Mouse (Mus musculus): ENCODE data around the gene Sos2. TPM values are rescaled to one million over a fixed set of nuclear protein-coding genes. Genes with fewer than 3 reads are reported as not detected.

Sos2 gene
- polyA plus RNA-seq, 1 experiment from 2014 or later: 9.3 TPM

DNA sequence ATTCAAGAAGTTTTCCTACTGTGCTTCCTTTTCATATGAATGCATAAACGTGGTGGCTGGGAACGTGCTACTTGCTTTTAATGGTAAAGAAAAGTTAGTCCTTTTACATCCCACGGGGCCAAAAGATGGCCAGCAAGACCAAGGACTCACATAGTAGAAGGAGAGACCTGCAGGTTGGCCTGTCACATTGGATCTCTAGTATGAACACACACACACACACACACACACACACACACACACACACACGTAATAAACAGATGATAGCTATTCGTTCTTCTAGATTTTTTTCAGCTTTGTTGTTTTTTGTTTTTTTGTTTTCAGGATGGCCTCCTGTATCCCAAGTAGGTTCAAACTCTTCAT, 98.4 kb downstream of the Sos2 start:
- H3K27me3 ChIP-seq (ENCODE audit: control insufficient read depth, insufficient read depth, low read depth, low read length): no peaks in the 10 kb centered on the region
- H3K4me2 ChIP-seq (ENCODE audit: low read depth, low read length): peak overlapping the region; percentile 81
- no peaks in the 10 kb centered on the region for H3K9me3 ChIP-seq (ENCODE audit: control insufficient read depth, low read length)
- peak overlapping the region; percentile 95 for H3K4me3 ChIP-seq (ENCODE audit: low read length)
- peaks cover 14% of the 10 kb centered on the region for H3K36me3 ChIP-seq (ENCODE audit: control insufficient read depth, insufficient read depth, low read length)
- H3K27ac ChIP-seq (ENCODE audit: low read length): peak overlapping the region; percentile 66
- 38% methylated on average over 5 of the region's 5 CpGs for WGBS
- peak overlapping the region; percentile 91 for H3K9ac ChIP-seq (ENCODE audit: low read length)
- peaks cover 13% of the 10 kb centered on the region for H3K4me1 ChIP-seq (replicated peaks; ENCODE audit: control insufficient read depth, insufficient read depth, low read length)
- ATAC-seq (ENCODE audit: low read depth): no peak

GRCm38 (mm10) chr12:69582613-69583269, 98.9 kb downstream of the Sos2 start, which contains the start of gene Vcpkmt:
Gene Vcpkmt, minus strand, starts transcription at chr12:69583028.
- WGBS: under 1% methylated on average over 56 of the region's 56 CpGs
- H3K36me3 ChIP-seq (ENCODE audit: control insufficient read depth, insufficient read depth, low read length): peaks cover 19% of the 10 kb centered on the region
- peak within 1 kb of the TSS; percentile 66 for H3K27ac ChIP-seq (ENCODE audit: low read length)
- H3K9ac ChIP-seq (ENCODE audit: low read length): peak within 1 kb of the TSS; percentile 91
- H3K4me1 ChIP-seq (replicated peaks; ENCODE audit: control insufficient read depth, insufficient read depth, low read length): peaks cover 13% of the 10 kb centered on the region
- peak; percentile 98 for ATAC-seq (ENCODE audit: low read depth)
- H3K27me3 ChIP-seq (ENCODE audit: control insufficient read depth, insufficient read depth, low read depth, low read length): no peaks in the 10 kb centered on the region
- H3K4me2 ChIP-seq (ENCODE audit: low read depth, low read length): peak within 1 kb of the TSS; percentile 81
- H3K4me3 ChIP-seq (ENCODE audit: low read length): peak within 1 kb of the TSS; percentile 95
- H3K9me3 ChIP-seq (ENCODE audit: control insufficient read depth, low read length): no peaks in the 10 kb centered on the region

DNA sequence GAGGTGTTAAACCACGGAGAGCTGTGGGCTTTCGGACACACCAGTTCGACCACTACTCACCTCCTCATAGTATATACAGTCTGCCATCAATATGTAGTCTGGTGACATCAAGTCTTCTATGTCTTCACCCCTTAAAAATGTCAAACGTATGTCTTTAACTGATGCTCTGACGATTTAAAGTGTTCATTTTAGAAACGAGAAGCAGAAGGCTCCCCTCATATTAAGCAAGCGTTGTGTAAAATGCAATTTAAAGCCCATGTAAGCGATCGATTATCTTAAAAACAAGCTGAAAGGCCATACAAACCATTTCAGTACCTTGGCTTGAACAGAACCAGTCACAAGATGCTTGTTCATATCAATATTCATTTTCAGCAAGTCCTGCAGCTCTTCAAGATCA, 99.4 kb downstream of the Sos2 start:
- Histone ChIP-seq H3K9me3 (ENCODE audit: control insufficient read depth, low read length) (no peaks in the 10 kb centered on the region), H3K4me1 (replicated peaks; ENCODE audit: control insufficient read depth, insufficient read depth, low read length) (peaks cover 13% of the 10 kb centered on the region), H3K9ac (ENCODE audit: low read length) (peak overlapping the region; percentile 91), H3K27ac (ENCODE audit: low read length) (no peak overlapping the region), H3K4me3 (ENCODE audit: low read length) (peak overlapping the region; percentile 95), H3K36me3 (ENCODE audit: control insufficient read depth, insufficient read depth, low read length) (peaks cover 24% of the 10 kb centered on the region), H3K4me2 (ENCODE audit: low read depth, low read length) (peak overlapping the region; percentile 81), H3K27me3 (ENCODE audit: control insufficient read depth, insufficient read depth, low read depth, low read length) (no peaks in the 10 kb centered on the region)
- no peak for ATAC-seq (ENCODE audit: low read depth)
- 19% methylated on average over 9 of the region's 9 CpGs for WGBS

GRCm38 (mm10) chr12:69579623-69580022, 102.0 kb downstream of the Sos2 start:
- no peak overlapping the region for H3K4me3 ChIP-seq (ENCODE audit: low read length)
- WGBS: 85% methylated on average over 5 of the region's 5 CpGs

DNA sequence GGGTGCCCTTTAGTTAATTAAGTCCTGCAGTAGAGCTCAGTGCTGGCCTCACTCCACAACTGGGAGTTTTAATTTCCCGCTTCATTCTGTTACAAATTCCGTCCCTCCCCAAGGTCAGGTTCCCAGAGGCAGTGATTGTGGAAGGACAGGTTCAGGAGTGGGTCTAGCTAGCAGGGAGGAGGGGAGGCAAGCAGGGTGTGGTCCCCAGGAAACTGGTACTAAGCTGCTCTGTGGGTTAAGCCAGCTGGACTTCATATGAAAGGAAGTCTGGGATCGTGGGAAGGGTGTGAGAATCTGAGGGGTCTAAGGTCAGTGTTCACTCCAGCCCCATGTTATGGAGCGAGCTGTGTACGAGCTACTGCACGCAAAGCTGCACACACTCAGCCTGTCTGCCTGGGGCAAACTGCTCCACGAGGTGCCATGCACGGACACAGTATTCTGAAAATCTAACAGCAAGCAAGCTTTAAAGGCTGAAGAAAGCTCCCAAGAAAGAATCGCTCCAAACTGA, 105.5 kb downstream of the Sos2 start:
- H3K27ac ChIP-seq (ENCODE audit: low read length): no peak overlapping the region
- no peak for ATAC-seq (ENCODE audit: low read depth)
- no peaks in the 10 kb centered on the region for H3K9me3 ChIP-seq (ENCODE audit: control insufficient read depth, low read length)
- 74% methylated on average over 9 of the region's 9 CpGs for WGBS
- H3K27me3 ChIP-seq (ENCODE audit: control insufficient read depth, insufficient read depth, low read depth, low read length): no peaks in the 10 kb centered on the region
- no peak overlapping the region for H3K9ac ChIP-seq (ENCODE audit: low read length)
- no peak overlapping the region for H3K4me2 ChIP-seq (ENCODE audit: low read depth, low read length)
- H3K4me1 ChIP-seq (replicated peaks; ENCODE audit: control insufficient read depth, insufficient read depth, low read length): no peaks in the 10 kb centered on the region; the same call in 1 of the 2 replicates
- H3K4me3 ChIP-seq (ENCODE audit: low read length): no peak overlapping the region
- H3K36me3 ChIP-seq (ENCODE audit: control insufficient read depth, insufficient read depth, low read length): peaks cover 20% of the 10 kb centered on the region

More at GRCm38 (mm10) chr12:69579623-69580022, 102.0 kb downstream of the Sos2 start:
- H3K27me3 ChIP-seq (ENCODE audit: control insufficient read depth, insufficient read depth, low read depth, low read length): no peaks in the 10 kb centered on the region
- H3K9me3 ChIP-seq (ENCODE audit: control insufficient read depth, low read length): no peaks in the 10 kb centered on the region
- H3K36me3 ChIP-seq (ENCODE audit: control insufficient read depth, insufficient read depth, low read length): peaks cover 22% of the 10 kb centered on the region
- no peak for ATAC-seq (ENCODE audit: low read depth)
- no peak overlapping the region for H3K4me2 ChIP-seq (ENCODE audit: low read depth, low read length)
- H3K27ac ChIP-seq (ENCODE audit: low read length): no peak overlapping the region
- no peak overlapping the region for H3K9ac ChIP-seq (ENCODE audit: low read length)
- H3K4me1 ChIP-seq (replicated peaks; ENCODE audit: control insufficient read depth, insufficient read depth, low read length): peaks cover 13% of the 10 kb centered on the region

DNA sequence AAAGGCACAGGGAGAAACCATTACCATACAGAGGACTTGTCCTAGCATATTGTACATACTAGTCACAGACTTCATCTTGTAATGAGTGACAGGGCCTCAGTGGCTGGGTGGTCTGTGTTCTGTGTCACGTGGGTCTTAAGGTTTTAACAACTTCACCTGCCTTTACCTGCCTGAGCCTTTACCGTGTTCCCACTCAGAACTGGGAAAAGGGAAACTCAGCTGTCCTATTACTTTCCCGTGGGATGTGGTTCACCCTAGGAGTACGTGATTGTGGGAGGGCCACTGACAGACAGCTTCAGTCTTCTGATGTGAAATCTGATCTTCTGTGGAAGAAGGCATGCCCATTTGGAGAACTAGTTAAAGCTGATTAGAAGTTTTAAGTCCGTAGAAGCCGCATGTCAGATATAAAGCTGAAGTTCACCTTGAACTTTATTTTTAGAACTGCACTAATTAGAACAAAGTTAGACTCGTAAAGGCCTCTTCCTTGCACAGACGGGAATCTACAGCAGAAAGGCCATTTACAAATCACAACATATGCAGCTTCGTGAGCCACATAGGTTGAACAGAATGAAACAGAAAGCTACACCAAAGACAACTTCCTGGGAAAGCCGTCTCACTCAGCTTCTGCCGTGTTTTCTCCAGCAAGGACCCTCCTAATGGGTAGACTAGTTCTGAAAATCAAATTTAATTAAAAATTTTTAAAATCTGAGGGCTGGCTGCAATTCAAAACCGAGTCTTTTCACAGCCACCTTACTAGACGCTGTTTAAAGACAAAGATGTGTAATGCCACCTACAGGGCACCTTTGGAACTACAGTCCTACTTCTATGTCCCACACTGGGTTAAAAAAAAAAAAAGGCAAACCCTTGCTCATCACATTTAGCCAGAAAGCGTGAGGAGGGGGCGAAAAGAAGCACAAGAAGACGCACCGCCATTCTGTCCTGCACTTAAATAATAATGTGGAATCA, 107.5 kb downstream of the Sos2 start:
- Histone ChIP-seq H3K27ac (ENCODE audit: low read length) (peak overlapping the region; percentile 10; the same call in 1 of the 2 replicates), H3K9me3 (ENCODE audit: control insufficient read depth, low read length) (no peaks in the 10 kb centered on the region), H3K27me3 (ENCODE audit: control insufficient read depth, insufficient read depth, low read depth, low read length) (no peaks in the 10 kb centered on the region), H3K4me1 (replicated peaks; ENCODE audit: control insufficient read depth, insufficient read depth, low read length) (no peaks in the 10 kb centered on the region; the same call in 1 of the 2 replicates), H3K9ac (ENCODE audit: low read length) (peak overlapping the region; percentile 64), H3K4me3 (ENCODE audit: low read length) (peak overlapping the region; percentile 46), H3K4me2 (ENCODE audit: low read depth, low read length) (peak overlapping the region; percentile 57), H3K36me3 (ENCODE audit: control insufficient read depth, insufficient read depth, low read length) (peaks cover 16% of the 10 kb centered on the region)
- WGBS: 22% methylated on average over 17 of the region's 17 CpGs
- peak; percentile 69 for ATAC-seq (ENCODE audit: low read depth)

- H3K27ac ChIP-seq (ENCODE audit: low read length): no peak overlapping the region
- H3K9me3 ChIP-seq (ENCODE audit: control insufficient read depth, low read length): no peaks in the 10 kb centered on the region
- H3K9ac ChIP-seq (ENCODE audit: low read length): no peak overlapping the region
- no peak overlapping the region for H3K4me3 ChIP-seq (ENCODE audit: low read length)
- ATAC-seq (ENCODE audit: low read depth): no peak
- no peaks in the 10 kb centered on the region for H3K27me3 ChIP-seq (ENCODE audit: control insufficient read depth, insufficient read depth, low read depth, low read length)
- no peak overlapping the region for H3K4me2 ChIP-seq (ENCODE audit: low read depth, low read length)
- WGBS: 79% methylated on average over 8 of the region's 8 CpGs
- peaks cover 16% of the 10 kb centered on the region for H3K36me3 ChIP-seq (ENCODE audit: control insufficient read depth, insufficient read depth, low read length)
- no peaks in the 10 kb centered on the region; the same call in 1 of the 2 replicates for H3K4me1 ChIP-seq (replicated peaks; ENCODE audit: control insufficient read depth, insufficient read depth, low read length)
Observed at GRCm38 (mm10) chr12:69573271-69573670, 108.4 kb downstream of the Sos2 start.

GRCm38 (mm10) chr12:69569926-69570325, 111.7 kb downstream of the Sos2 start:
- H3K27ac ChIP-seq (ENCODE audit: low read length): no peak overlapping the region

DNA sequence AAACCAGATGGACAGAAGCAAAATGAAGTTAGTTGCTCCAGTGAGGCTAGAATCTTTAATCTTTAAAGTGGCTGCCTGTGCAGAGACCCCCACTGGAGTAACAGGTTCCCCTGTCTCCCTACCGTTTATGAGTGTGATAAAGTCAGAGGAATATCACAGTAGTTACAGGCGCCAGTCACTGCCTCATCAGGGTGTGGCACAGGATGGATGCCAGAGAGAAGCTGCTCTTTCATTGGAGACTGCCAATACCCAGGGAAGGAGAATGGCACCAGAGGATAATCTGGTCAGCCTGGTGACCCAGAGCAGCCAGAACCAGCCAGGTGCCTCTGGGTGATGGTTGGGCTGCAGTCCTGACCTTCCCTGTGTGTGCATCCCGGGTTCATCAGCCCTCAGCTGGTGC, 113.4 kb downstream of the Sos2 start:
- no peaks in the 10 kb centered on the region for H3K36me3 ChIP-seq (ENCODE audit: control insufficient read depth, insufficient read depth, low read length)
- no peak overlapping the region for H3K9ac ChIP-seq (ENCODE audit: low read length)
- H3K4me1 ChIP-seq (replicated peaks; ENCODE audit: control insufficient read depth, insufficient read depth, low read length): no peaks in the 10 kb centered on the region
- no peak overlapping the region for H3K4me2 ChIP-seq (ENCODE audit: low read depth, low read length)
- 61% methylated on average over 3 of the region's 3 CpGs for WGBS
- no peak overlapping the region for H3K27ac ChIP-seq (ENCODE audit: low read length)
- no peaks in the 10 kb centered on the region for H3K9me3 ChIP-seq (ENCODE audit: control insufficient read depth, low read length)
- H3K27me3 ChIP-seq (ENCODE audit: control insufficient read depth, insufficient read depth, low read depth, low read length): no peaks in the 10 kb centered on the region
- H3K4me3 ChIP-seq (ENCODE audit: low read length): no peak overlapping the region
- no peak for ATAC-seq (ENCODE audit: low read depth)

More at GRCm38 (mm10) chr12:69569926-69570325, 111.7 kb downstream of the Sos2 start:
- Histone ChIP-seq H3K4me2 (ENCODE audit: low read depth, low read length) (no peak overlapping the region), H3K9ac (ENCODE audit: low read length) (no peak overlapping the region), H3K4me3 (ENCODE audit: low read length) (no peak overlapping the region), H3K36me3 (ENCODE audit: control insufficient read depth, insufficient read depth, low read length) (no peaks in the 10 kb centered on the region), H3K27me3 (ENCODE audit: control insufficient read depth, insufficient read depth, low read depth, low read length) (no peaks in the 10 kb centered on the region), H3K9me3 (ENCODE audit: control insufficient read depth, low read length) (no peaks in the 10 kb centered on the region), H3K4me1 (replicated peaks; ENCODE audit: control insufficient read depth, insufficient read depth, low read length) (no peaks in the 10 kb centered on the region; the same call in 1 of the 2 replicates)
- WGBS: 84% methylated on average over 3 of the region's 3 CpGs
- ATAC-seq (ENCODE audit: low read depth): no peak
